Mouse (Mus musculus) NIH3T3 (cell line): ENCODE measurements around the gene Gm15155.
A peak's percentile ranks its signal among the peaks of the same experiment; 100 is the strongest.
"Not testable (repeated sequence)": the region's sequence is repeated elsewhere in the genome, so short reads cannot be mapped to it uniquely, and the experiment has no call there.

ENCODE experiments used
- DNase-seq: peaks from one replicate; pipeline ENCODE4 v3.0.0-alpha.2; 2012; ENCODE audit warnings: low read depth

The Gm15155 gene

DNA sequence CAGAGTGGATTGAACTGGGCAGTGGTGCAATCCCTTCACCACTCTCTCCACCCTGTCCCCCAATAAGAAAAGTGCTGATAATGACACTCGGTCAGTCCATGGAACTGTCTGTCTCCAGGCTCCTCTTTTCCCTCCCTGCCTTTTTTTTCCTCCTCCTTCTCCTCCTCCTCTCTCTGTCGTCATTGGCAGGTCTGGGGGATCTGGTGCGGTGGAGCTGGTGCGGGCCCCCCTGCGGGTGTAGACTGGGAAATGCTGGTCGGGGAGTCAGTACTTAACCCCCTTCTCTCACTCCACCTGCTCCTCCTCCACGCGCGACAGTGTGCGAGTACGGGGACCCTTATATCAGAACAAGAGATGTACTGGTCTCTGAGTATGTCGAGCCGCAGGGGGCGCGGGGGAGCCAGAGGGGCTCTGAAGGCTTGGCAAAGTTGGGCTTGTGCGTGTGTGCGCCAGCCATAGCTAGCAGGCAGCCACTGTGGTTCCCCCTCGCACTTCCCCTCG lies at the start of gene Gm15155:
TSS of gene Gm15155 (plus strand) at position 401 of the 501 bp plus-strand sequence.
- no peak for DNase-seq

GRCm38 (mm10) chrX:155579791-155580190 lies 44.8 kb upstream of the Gm15155 start:
- peak; percentile 60 for DNase-seq

DNA sequence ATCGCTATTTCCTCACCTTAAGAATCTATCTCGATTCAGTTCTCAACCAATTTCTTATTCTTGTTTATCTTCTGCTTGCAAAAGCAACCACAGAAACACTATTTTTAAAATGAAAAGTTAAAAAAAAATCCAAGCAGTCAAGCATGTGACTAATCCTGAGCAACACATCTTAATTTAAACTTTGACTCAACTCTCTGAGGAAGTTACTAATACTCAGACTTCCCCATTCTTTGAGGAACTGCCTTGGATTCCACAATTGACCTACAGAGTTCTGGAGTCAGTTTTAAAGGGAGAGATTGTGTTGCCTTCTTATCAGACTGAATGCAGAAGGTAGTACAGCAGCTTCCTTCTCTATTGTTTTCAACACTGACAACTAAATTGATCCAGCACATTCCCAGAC lies 40.0 kb upstream of the Gm15155 start:
- DNase-seq: peak; percentile 51

- DNase-seq: no peak
Observed at GRCm38 (mm10) chrX:155591490-155591889, 33.1 kb upstream of the Gm15155 start.

- DNase-seq: peak; percentile 20
Observed at GRCm38 (mm10) chrX:155592467-155592866, 32.1 kb upstream of the Gm15155 start.

GRCm38 (mm10) chrX:155594685-155595084 lies 29.9 kb upstream of the Gm15155 start:
- DNase-seq: no peak

- no peak for DNase-seq
Observed at GRCm38 (mm10) chrX:155596390-155596789, 28.2 kb upstream of the Gm15155 start.

DNA sequence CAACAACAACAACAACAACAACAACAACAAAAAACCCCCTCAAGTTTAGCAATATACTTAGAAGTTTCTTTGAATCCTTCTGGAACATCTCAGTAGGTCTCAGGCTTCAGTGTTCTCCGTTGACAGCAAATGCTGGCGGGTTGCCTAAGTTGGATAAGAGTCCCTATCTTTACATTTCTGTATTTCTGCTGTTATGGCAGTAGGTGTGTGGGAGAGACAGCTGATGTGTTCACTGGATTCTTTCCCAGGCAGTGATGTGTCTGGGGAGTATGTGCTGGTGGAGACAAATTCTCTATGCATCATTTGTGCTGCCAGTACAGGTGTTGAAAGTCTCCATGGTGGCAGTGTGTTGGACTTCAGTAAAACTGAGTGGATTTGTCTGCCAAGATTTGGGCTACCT lies 23.3 kb upstream of the Gm15155 start:
- no peak for DNase-seq

- DNase-seq: peak; percentile 20
Observed at GRCm38 (mm10) chrX:155622527-155622926, 2.0 kb upstream of the Gm15155 start.

- DNase-seq: peak; percentile 9
Observed at GRCm38 (mm10) chrX:155622961-155623599, 1.5 kb upstream of the Gm15155 start.

- peak; percentile 20 for DNase-seq
Observed at GRCm38 (mm10) chrX:155623701-155624281, 750 bp upstream of the Gm15155 start, which contains the start of gene Ptchd1. Gene Ptchd1, minus strand, starts transcription at chrX:155623814.

DNA sequence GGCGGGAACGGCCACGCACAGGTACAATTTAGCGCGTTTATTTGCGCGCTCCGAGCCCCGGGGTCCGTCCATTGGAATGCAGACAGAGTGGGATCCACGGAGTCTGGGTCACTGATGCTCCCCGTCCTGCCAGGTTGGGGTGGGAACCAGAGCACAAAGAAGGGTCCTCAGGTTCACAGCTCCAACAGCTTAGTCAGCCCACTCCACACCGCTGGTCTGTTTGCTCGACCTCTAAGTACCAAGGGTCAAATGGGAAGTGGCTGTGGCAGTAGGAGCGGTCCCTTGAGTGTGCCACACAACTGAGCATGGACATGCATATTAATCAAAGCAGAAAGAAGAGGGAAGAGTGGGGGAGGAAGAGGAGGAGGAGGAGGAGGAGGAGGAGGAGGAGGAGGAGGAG lies 354 bp downstream of the Gm15155 start:
- no peak for DNase-seq

GRCm38 (mm10) chrX:155625671-155626196 lies 1.2 kb downstream of the Gm15155 start:
- no peak for DNase-seq

GRCm38 (mm10) chrX:155643975-155644374 lies 19.4 kb downstream of the Gm15155 start:
- DNase-seq: peak; percentile 50

DNA sequence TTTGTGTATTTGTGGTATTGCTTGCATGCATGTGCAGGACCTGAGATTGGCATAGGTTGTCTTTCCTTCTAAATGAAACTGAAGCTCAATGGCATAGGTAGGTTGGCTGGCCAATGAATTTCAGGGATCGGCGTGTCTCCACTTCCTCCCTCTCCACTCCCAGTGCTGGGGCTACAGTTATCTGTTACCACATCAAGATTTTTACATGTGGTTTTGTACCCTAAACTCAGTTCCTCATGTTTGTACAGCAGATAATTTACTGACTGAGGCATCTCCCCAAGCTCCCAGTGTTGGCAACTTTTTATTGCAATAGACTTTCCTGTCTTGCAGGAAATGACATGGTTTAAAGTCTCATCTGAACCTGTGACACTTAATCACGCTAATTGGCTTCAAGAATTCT lies 21.4 kb downstream of the Gm15155 start:
- DNase-seq: no peak

DNA sequence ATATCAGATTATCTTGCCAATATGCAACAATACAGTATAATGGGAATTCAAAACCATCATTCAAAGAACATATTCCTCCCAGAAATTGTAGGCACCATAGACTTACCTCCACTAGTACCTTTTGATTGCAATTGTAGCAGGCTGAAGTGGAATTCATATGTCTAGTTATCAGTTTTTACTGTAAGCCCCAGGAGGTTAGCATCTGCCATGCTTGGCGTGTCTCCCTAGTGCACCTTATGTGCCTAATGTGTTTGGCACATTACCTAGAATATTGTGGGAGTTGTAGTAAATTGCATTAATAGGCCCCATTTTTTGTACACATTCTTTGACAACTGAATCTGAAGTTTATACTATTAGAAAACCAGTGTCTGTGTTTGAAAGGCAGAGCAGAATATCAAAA lies 33.4 kb downstream of the Gm15155 start:
- no peak for DNase-seq

GRCm38 (mm10) chrX:155690440-155690839 lies 65.9 kb downstream of the Gm15155 start:
- DNase-seq: not testable (repeated sequence)

DNA sequence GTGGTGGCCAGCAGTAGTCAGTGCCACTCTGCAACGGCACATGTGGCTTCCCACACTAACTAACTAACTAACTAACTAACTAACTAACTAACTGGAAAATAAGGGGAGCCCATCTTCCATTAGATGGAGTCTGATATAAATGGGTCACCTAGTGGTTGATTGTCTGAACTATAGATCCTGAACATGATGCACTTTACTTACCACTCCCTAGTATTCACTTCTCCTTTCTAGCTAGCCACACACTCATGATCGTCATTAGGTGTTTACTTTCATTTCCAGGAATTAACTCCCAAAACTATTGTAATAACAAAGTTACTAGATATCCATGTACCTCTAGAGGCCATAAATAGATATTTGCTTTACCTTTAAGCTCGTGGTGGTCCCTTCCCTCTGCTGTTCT lies 99.6 kb downstream of the Gm15155 start:
- DNase-seq: no peak

DNA sequence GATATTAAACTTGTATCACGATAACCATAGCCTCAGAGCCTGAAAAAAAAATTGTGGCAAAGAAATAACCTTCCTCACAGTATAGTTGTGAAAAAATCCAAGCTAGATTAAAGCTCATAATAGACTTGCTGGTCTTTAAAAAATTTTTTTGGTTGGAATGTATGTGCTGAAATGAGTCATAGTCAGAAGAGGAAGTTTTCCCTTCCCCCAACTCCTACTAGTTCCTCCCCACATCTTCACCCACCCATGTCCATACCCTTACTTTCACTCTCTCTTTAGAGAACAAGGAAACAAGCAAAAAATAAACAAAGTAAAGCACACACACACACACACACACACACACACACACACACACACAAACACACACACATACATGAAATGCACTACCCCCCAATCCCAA lies 103.8 kb downstream of the Gm15155 start:
- DNase-seq: peak; percentile 1

GRCm38 (mm10) chrX:155888118-155888517 lies 263.6 kb downstream of the Gm15155 start:
- no peak for DNase-seq

- no peak for DNase-seq
Observed at GRCm38 (mm10) chrX:155900040-155900439, 275.5 kb downstream of the Gm15155 start.

- peak; percentile 31 for DNase-seq
Observed at GRCm38 (mm10) chrX:155901742-155902141, 277.2 kb downstream of the Gm15155 start.

- DNase-seq: no peak
Observed at GRCm38 (mm10) chrX:155903108-155903507, 278.6 kb downstream of the Gm15155 start.
